Mouse (Mus musculus) hindbrain, embryonic 12.5 days (tissue): Measurements from ENCODE around the gene Rtn1. TPM values are rescaled to one million over a fixed set of nuclear protein-coding genes. Genes with fewer than 3 reads are reported as not detected.

Experiments used
- ATAC-seq: fragments of 200-750 bp; cut with Nextera tagmentation; 2 replicates; pipeline ENCODE4 v1.8.0; 2017; ENCODE audit warnings: moderate TSS enrichment; ENCODE audit not compliant: low FRiP score
- H3K27ac ChIP-seq: fragments of 300-500 bp; sonication (generic); 2 replicates; pipeline ENCODE4 v1.5.1; 2016; ENCODE audit warnings: mild to moderate bottlenecking
- H3K27me3 ChIP-seq: fragments of 300-500 bp; sonication (generic); 2 replicates; pipeline ENCODE4 v1.6.1; 2016; ENCODE audit warnings: mild to moderate bottlenecking
- H3K36me3 ChIP-seq: fragments of 300-500 bp; sonication (generic); 2 replicates; pipeline ENCODE4 v1.6.1; 2016; ENCODE audit warnings: mild to moderate bottlenecking
- H3K4me1 ChIP-seq: fragments of 300-500 bp; sonication (generic); 2 replicates; pipeline ENCODE4 v1.6.1; 2016
- H3K4me2 ChIP-seq: fragments of 300-500 bp; sonication (generic); replicated peaks from 2 replicates; pipeline ENCODE4 v1.6.1; 2016; ENCODE audit warnings: mild to moderate bottlenecking
- H3K4me3 ChIP-seq: fragments of 300-500 bp; sonication (generic); 2 replicates; pipeline ENCODE4 v1.5.1; 2016; ENCODE audit warnings: mild to moderate bottlenecking
- H3K9ac ChIP-seq: fragments of 300-500 bp; sonication (generic); 2 replicates; pipeline ENCODE4 v1.6.1; 2016; ENCODE audit warnings: mild to moderate bottlenecking, moderate library complexity
- H3K9me3 ChIP-seq: fragments of 300-500 bp; sonication (generic); replicated peaks from 2 replicates; pipeline ENCODE4 v1.6.1; 2016; ENCODE audit warnings: mild to moderate bottlenecking
- WGBS: fragments of 180-500 bp; shearing (Covaris S2); methylation state at CpG from one replicate; pipeline ENCODE4 v1.1.7; 2016; 5-methylcytosine and 5-hydroxymethylcytosine counted together
- polyA plus RNA-seq: library from polyadenylated mRNA; unstranded; fragments of >200 nt; fragmentation: Nextera tagmentation; extraction: Ambion mirVana; gene quantifications from 2 replicates; pipeline ENCODE4 v1.2.1, GENCODE M21; 2016

The Rtn1 gene
- polyA plus RNA-seq, 1 experiment from 2014 or later: 892 TPM

- peaks cover 33% of the 10 kb centered on the region for H3K4me1 ChIP-seq
- H3K27ac ChIP-seq: peak overlapping the region; percentile 84
- ATAC-seq: no peak
- no peak overlapping the region for H3K4me3 ChIP-seq
- no peaks in the 10 kb centered on the region for H3K9me3 ChIP-seq
- no peak overlapping the region for H3K4me2 ChIP-seq
- no peak overlapping the region for H3K9ac ChIP-seq
- no peaks in the 10 kb centered on the region for H3K27me3 ChIP-seq
- WGBS: 28% methylated on average over 3 of the region's 3 CpGs
- H3K36me3 ChIP-seq: no peaks in the 10 kb centered on the region
These were observed 42.1 kb downstream of the Rtn1 start for GRCm38 (mm10) chr12:72366763-72367162.

- WGBS: no CpG with 5 or more reads among the region's 2 CpGs
- no peak overlapping the region for H3K9ac ChIP-seq
- H3K27ac ChIP-seq: peak overlapping the region; percentile 84
- no peaks in the 10 kb centered on the region for H3K36me3 ChIP-seq
- H3K27me3 ChIP-seq: no peaks in the 10 kb centered on the region
- ATAC-seq: peak; percentile 75
- peaks cover 36% of the 10 kb centered on the region for H3K4me1 ChIP-seq
- no peak overlapping the region for H3K4me3 ChIP-seq
- no peaks in the 10 kb centered on the region for H3K9me3 ChIP-seq
- no peak overlapping the region for H3K4me2 ChIP-seq
These were observed 42.8 kb downstream of the Rtn1 start for GRCm38 (mm10) chr12:72366104-72366437.

- 38% methylated on average over 12 of the region's 12 CpGs for WGBS
- no peak overlapping the region for H3K4me3 ChIP-seq
- H3K4me1 ChIP-seq: peaks cover 36% of the 10 kb centered on the region
- H3K9ac ChIP-seq: no peak overlapping the region
- no peak overlapping the region for H3K4me2 ChIP-seq
- H3K36me3 ChIP-seq: no peaks in the 10 kb centered on the region
- H3K27ac ChIP-seq: peak overlapping the region; percentile 84
- H3K27me3 ChIP-seq: no peaks in the 10 kb centered on the region
- ATAC-seq: peak; percentile 86
- no peaks in the 10 kb centered on the region for H3K9me3 ChIP-seq
These were observed 43.4 kb downstream of the Rtn1 start for GRCm38 (mm10) chr12:72365231-72366103.

GRCm38 (mm10) chr12:72364543-72364942 lies 44.3 kb downstream of the Rtn1 start:
- H3K9me3 ChIP-seq: no peaks in the 10 kb centered on the region
- no peak overlapping the region for H3K9ac ChIP-seq
- peak overlapping the region; percentile 84 for H3K27ac ChIP-seq
- peaks cover 36% of the 10 kb centered on the region for H3K4me1 ChIP-seq
- ATAC-seq: no peak
- H3K27me3 ChIP-seq: no peaks in the 10 kb centered on the region
- no peak overlapping the region for H3K4me2 ChIP-seq
- WGBS: 70% methylated on average over 5 of the region's 5 CpGs
- H3K36me3 ChIP-seq: no peaks in the 10 kb centered on the region
- H3K4me3 ChIP-seq: no peak overlapping the region

- no peak for ATAC-seq
- WGBS: 72% methylated on average over 9 of the region's 9 CpGs
- Histone ChIP-seq H3K4me3 (no peak overlapping the region), H3K4me2 (no peak overlapping the region), H3K4me1 (peaks cover 46% of the 10 kb centered on the region), H3K36me3 (no peaks in the 10 kb centered on the region), H3K9ac (no peak overlapping the region), H3K9me3 (no peaks in the 10 kb centered on the region), H3K27me3 (no peaks in the 10 kb centered on the region), H3K27ac (no peak overlapping the region)
These were observed 47.0 kb downstream of the Rtn1 start for GRCm38 (mm10) chr12:72361701-72362354.

GRCm38 (mm10) chr12:72360926-72361615 lies 47.8 kb downstream of the Rtn1 start:
- Histone ChIP-seq H3K27ac (no peak overlapping the region), H3K4me1 (peaks cover 39% of the 10 kb centered on the region), H3K4me3 (no peak overlapping the region), H3K9me3 (no peaks in the 10 kb centered on the region), H3K27me3 (no peaks in the 10 kb centered on the region), H3K9ac (no peak overlapping the region), H3K4me2 (no peak overlapping the region), H3K36me3 (no peaks in the 10 kb centered on the region)
- no peak for ATAC-seq
- WGBS: 76% methylated on average over 5 of the region's 5 CpGs

GRCm38 (mm10) chr12:72359903-72360302 lies 49.0 kb downstream of the Rtn1 start:
- ATAC-seq: no peak
- Histone ChIP-seq H3K27me3 (no peaks in the 10 kb centered on the region), H3K4me1 (peaks cover 27% of the 10 kb centered on the region), H3K9me3 (no peaks in the 10 kb centered on the region), H3K4me3 (no peak overlapping the region), H3K9ac (no peak overlapping the region), H3K27ac (no peak overlapping the region), H3K36me3 (no peaks in the 10 kb centered on the region), H3K4me2 (no peak overlapping the region)
- WGBS: 65% methylated on average over 3 of the region's 3 CpGs

GRCm38 (mm10) chr12:72357667-72358420 lies 51.0 kb downstream of the Rtn1 start:
- no peak overlapping the region for H3K4me3 ChIP-seq
- H3K4me1 ChIP-seq: peaks cover 17% of the 10 kb centered on the region; the same call in 1 of the 2 replicates
- no peak for ATAC-seq
- no peak overlapping the region for H3K27ac ChIP-seq
- H3K36me3 ChIP-seq: no peaks in the 10 kb centered on the region
- no peaks in the 10 kb centered on the region for H3K9me3 ChIP-seq
- H3K9ac ChIP-seq: no peak overlapping the region
- 46% methylated on average over 11 of the region's 11 CpGs for WGBS
- no peaks in the 10 kb centered on the region for H3K27me3 ChIP-seq
- H3K4me2 ChIP-seq: no peak overlapping the region

- no peaks in the 10 kb centered on the region for H3K36me3 ChIP-seq
- peaks cover 14% of the 10 kb centered on the region; the same call in 1 of the 2 replicates for H3K4me1 ChIP-seq
- no peaks in the 10 kb centered on the region for H3K9me3 ChIP-seq
- H3K27me3 ChIP-seq: no peaks in the 10 kb centered on the region
- no peak overlapping the region for H3K9ac ChIP-seq
- H3K4me2 ChIP-seq: no peak overlapping the region
- no peak for ATAC-seq
- H3K27ac ChIP-seq: no peak overlapping the region
- no peak overlapping the region for H3K4me3 ChIP-seq
- WGBS: 94% methylated on average over 1 of the region's 1 CpGs
These were observed 54.6 kb downstream of the Rtn1 start for GRCm38 (mm10) chr12:72354241-72354640.

GRCm38 (mm10) chr12:72353506-72353905 lies 55.3 kb downstream of the Rtn1 start:
- 87% methylated on average over 1 of the region's 1 CpGs for WGBS
- no peak overlapping the region for H3K9ac ChIP-seq
- H3K27ac ChIP-seq: no peak overlapping the region
- H3K36me3 ChIP-seq: no peaks in the 10 kb centered on the region
- H3K4me3 ChIP-seq: no peak overlapping the region
- no peak overlapping the region for H3K4me2 ChIP-seq
- no peak for ATAC-seq
- peaks cover 11% of the 10 kb centered on the region; the same call in 1 of the 2 replicates for H3K4me1 ChIP-seq
- H3K27me3 ChIP-seq: no peaks in the 10 kb centered on the region
- no peaks in the 10 kb centered on the region for H3K9me3 ChIP-seq

GRCm38 (mm10) chr12:72348508-72348907 lies 60.3 kb downstream of the Rtn1 start:
- no peak overlapping the region for H3K27ac ChIP-seq
- H3K9me3 ChIP-seq: no peaks in the 10 kb centered on the region
- H3K36me3 ChIP-seq: no peaks in the 10 kb centered on the region
- no peak overlapping the region for H3K9ac ChIP-seq
- H3K4me3 ChIP-seq: no peak overlapping the region
- no peaks in the 10 kb centered on the region for H3K27me3 ChIP-seq
- no peak overlapping the region for H3K4me2 ChIP-seq
- no peaks in the 10 kb centered on the region for H3K4me1 ChIP-seq
- ATAC-seq: no peak
- WGBS: 86% methylated on average over 8 of the region's 8 CpGs

GRCm38 (mm10) chr12:72347184-72347583 lies 61.7 kb downstream of the Rtn1 start:
- Histone ChIP-seq H3K4me2 (no peak overlapping the region), H3K27ac (no peak overlapping the region), H3K9ac (no peak overlapping the region), H3K9me3 (no peaks in the 10 kb centered on the region), H3K27me3 (no peaks in the 10 kb centered on the region), H3K4me1 (no peaks in the 10 kb centered on the region), H3K36me3 (no peaks in the 10 kb centered on the region), H3K4me3 (no peak overlapping the region)
- WGBS: 66% methylated on average over 1 of the region's 1 CpGs
- ATAC-seq: no peak
